Mouse (Mus musculus) adrenal gland, adult (tissue): ENCODE results near the gene Srsf6.

Experiments used
- DNase-seq, 2 experiments: peaks; one replicate each; pipeline ENCODE4 v3.0.0; 2022 to 2023; ENCODE audit warnings: low spot score in 1 of 2; ENCODE audit not compliant: inconsistent age in 2 of 2

Gene Srsf6

DNA sequence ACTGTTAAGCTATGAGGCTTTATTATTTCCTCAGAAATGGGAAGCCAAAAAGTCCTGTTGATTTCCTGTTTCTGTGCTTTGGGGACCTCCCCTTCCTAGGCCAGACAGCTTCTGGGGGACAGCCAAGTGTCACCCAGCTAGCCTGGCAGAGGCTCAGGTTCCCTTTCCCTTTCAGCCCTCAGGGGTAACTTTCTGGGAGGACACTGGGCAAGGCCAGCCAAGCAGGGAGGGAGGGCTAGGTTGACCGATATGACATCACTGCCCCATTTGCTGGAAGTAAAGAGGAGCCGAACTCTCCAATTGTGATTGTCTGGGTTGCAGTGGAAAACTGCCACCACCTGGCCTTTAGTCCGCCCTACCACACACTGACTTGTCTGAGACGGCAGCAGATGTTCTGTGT lies 44.7 kb downstream of the Srsf6 start:
- DNase-seq = peak; percentile 63 to 83

DNA sequence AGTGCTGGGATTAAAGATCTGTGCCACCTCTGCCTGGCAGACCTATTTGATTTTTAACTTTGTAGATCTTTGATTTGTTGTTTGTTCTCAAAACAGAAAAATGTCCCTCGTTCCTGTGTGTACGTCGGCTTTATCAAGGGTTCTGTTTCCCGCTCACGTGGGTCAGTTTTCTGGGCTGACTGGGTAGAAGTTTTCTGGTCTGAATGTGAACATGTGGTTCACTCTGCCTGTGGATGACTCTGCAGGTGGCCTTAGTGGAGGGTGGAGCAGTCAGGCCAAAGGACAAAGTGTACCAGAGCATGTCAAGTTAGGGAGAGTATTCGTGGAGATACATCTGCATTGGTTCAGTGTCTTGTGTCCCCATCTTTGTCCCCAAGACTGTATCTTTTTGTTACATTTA lies 53.1 kb downstream of the Srsf6 start:
- DNase-seq = no peak

DNA sequence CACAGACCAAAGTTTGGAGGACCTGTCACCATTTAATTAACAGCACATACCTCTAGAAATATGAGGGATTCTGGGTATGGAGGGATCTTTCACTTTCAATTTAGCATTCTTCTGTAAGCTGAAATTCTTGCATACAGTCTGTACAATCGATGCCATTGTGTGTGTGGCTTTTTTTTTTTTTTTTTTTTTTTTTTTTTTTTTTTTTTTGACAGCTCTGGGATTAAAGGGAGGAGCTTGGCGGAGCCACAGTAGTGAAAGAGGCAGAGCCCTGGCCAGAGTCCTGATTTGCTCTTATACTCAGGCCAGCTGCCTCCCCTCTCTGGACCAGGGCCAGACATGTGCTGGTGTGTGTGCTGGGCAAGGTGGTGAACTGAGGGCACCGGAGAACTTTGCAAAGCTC lies 54.6 kb downstream of the Srsf6 start:
- peak in 1 of 2 experiments; percentile 71 for DNase-seq
